Mouse (Mus musculus) layer of hippocampus, adult 9-11 months (tissue): ENCODE measurements at regions not wholly inside any gene's neighbourhood (a gene's known extent, or its start where the extent isn't known, plus 50 kb on each side); places are given as distances from the start of the nearest gene placed in this dataset.
"Not testable (repeated sequence)": the region's sequence is repeated elsewhere in the genome, so short reads cannot be mapped to it uniquely, and the experiment has no call there.

Experiments
- DNase-seq: peaks from one replicate; pipeline ENCODE4 v3.0.0; 2022

GRCm38 (mm10) chr9:23651300-23651699 lies 428.4 kb downstream of the Bmper start:
- DNase-seq: no peak

- DNase-seq: no peak
Measured at GRCm38 (mm10) chr9:23653086-23653485, 430.2 kb downstream of the Bmper start.

- DNase-seq: no peak
Measured at GRCm38 (mm10) chr9:23654777-23655176, 431.9 kb downstream of the Bmper start.

GRCm38 (mm10) chr9:23665960-23666359 lies 431.8 kb upstream of the Npsr1 start:
- no peak for DNase-seq

- DNase-seq: peak; percentile 47
Measured at GRCm38 (mm10) chr9:23669230-23669629, 428.6 kb upstream of the Npsr1 start.

- DNase-seq: peak; percentile 54
Measured at GRCm38 (mm10) chr9:23670642-23671041, 427.2 kb upstream of the Npsr1 start.

GRCm38 (mm10) chr9:23673347-23673860 lies 424.4 kb upstream of the Npsr1 start:
- DNase-seq: no peak

- no peak for DNase-seq
Measured at GRCm38 (mm10) chr9:23674833-23675232, 423.0 kb upstream of the Npsr1 start.

GRCm38 (mm10) chr9:23689456-23689855 lies 408.3 kb upstream of the Npsr1 start:
- no peak for DNase-seq

- DNase-seq: no peak
Measured at GRCm38 (mm10) chr9:23692768-23693441, 404.9 kb upstream of the Npsr1 start.

- no peak for DNase-seq
Measured at GRCm38 (mm10) chr9:23693442-23693829, 404.4 kb upstream of the Npsr1 start.

- DNase-seq: no peak
Measured at GRCm38 (mm10) chr9:23694481-23694880, 403.3 kb upstream of the Npsr1 start.

GRCm38 (mm10) chr9:23700567-23700966 lies 397.2 kb upstream of the Npsr1 start:
- DNase-seq: no peak

- DNase-seq: not testable (repeated sequence)
Measured at GRCm38 (mm10) chr9:23717584-23717983, 380.2 kb upstream of the Npsr1 start.

- DNase-seq: peak; percentile 17
Measured at GRCm38 (mm10) chr9:23728816-23729215, 369.0 kb upstream of the Npsr1 start.

GRCm38 (mm10) chr9:23752478-23752877 lies 345.3 kb upstream of the Npsr1 start:
- DNase-seq: no peak

GRCm38 (mm10) chr9:23786660-23787059 lies 311.1 kb upstream of the Npsr1 start:
- DNase-seq: no peak
